1 mouse cellular context compared by ENCODE assay signal in the genomic region with DNA sequence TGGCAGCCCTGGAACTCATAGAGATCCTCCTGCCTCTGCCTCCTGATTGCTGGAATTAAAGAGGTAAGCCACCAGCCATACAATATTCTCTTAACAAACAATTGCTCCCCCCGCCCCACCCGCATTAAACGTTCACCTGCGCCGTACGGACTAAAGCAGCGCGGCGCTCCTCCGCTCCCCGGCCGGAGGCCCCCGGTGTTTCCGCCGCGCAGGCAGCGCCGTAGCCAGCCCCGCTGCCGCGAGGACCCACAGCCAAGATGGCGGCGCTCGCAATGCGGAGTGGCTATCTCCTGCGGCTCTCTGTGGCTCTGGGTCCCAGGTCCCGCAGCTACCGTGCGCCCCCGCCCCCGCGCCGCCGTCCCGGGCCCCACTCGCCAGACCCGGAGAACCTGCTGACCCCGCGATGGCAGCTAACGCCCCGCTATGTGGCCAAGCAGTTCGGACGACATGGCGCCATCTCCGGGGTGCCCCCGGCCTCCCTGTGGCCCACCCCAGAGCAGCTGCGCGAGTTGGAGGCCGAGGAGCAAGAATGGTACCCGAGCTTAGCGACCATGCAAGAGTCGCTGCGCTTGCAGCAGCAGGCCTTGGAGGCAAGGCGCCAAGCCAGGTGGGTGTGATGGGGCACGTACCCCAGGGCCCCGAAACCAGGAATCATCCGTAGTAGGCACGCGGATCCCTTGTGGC.
TF ChIP-seq lines count a peak whose summit lies in the region.

No protein-coding gene starts in this region.

TF ChIP-seq in C2C12, 6 proteins besides CTCF, POLR2A, EP300 and RAD21:
- TF ChIP-seq USF1 (IDR thresholded peaks at IDR 0.05; ENCODE audit: low read depth) (no peak), MYOD1 (IDR thresholded peaks at IDR 0.05; ENCODE audit: control insufficient read depth, insufficient read length, low read depth) (no peak), MAX (IDR thresholded peaks at IDR 0.05) (peak; percentile 87), CEBPB (IDR thresholded peaks at IDR 0.05; ENCODE audit: low read depth) (no peak)
TF ChIP-seq in C2C12: peak in this region for 1.
